Mouse (Mus musculus) embryonic facial prominence, embryonic 11.5 days (tissue): ENCODE data around the gene Dyx1c1. TPM values are rescaled to one million over a fixed set of nuclear protein-coding genes. Genes with fewer than 3 reads are reported as not detected.

Experiments used
- ATAC-seq: fragments of 200-750 bp; cut with Nextera tagmentation; replicated peaks from 2 replicates; pipeline ENCODE4 v1.8.0; 2017; ENCODE audit warnings: low read depth; ENCODE audit not compliant: insufficient number of reproducible peaks, low FRiP score, low TSS enrichment
- DNase-seq: peaks from one replicate; pipeline ENCODE4 v3.0.0-alpha.2; 2015; ENCODE audit warnings: low spot score
- H3K27ac ChIP-seq: fragments of 300-500 bp; sonication (generic); replicated peaks from 2 replicates; pipeline ENCODE4 v1.5.1; 2014; ENCODE audit warnings: mild to moderate bottlenecking, low read depth, low read length, control low read depth
- H3K27me3 ChIP-seq: fragments of 300-500 bp; sonication (generic); 2 replicates; pipeline ENCODE4 v1.6.1; 2014; ENCODE audit warnings: mild to moderate bottlenecking, low read length, moderate library complexity, mixed read lengths; ENCODE audit not compliant: control insufficient read depth, insufficient read depth
- H3K36me3 ChIP-seq: fragments of 300-500 bp; sonication (generic); replicated peaks from 2 replicates; pipeline ENCODE4 v1.6.1; 2014; ENCODE audit warnings: low read depth, mild to moderate bottlenecking, low read length, moderate library complexity, mixed read lengths; ENCODE audit not compliant: control insufficient read depth, insufficient read depth
- H3K4me1 ChIP-seq: fragments of 300-500 bp; sonication (generic); 2 replicates; pipeline ENCODE4 v1.6.1; 2014; ENCODE audit warnings: low read length, mixed read lengths; ENCODE audit not compliant: control insufficient read depth, insufficient read depth
- H3K4me2 ChIP-seq: fragments of 300-500 bp; sonication (generic); 2 replicates; pipeline ENCODE4 v1.6.1; 2014; ENCODE audit warnings: low read depth, mild to moderate bottlenecking, control low read depth, low read length, moderate library complexity
- H3K4me3 ChIP-seq: fragments of 300-500 bp; sonication (generic); 2 replicates; pipeline ENCODE4 v1.5.1; 2014; ENCODE audit warnings: low read depth, low read length, control low read depth
- H3K9ac ChIP-seq: fragments of 300-500 bp; sonication (generic); replicated peaks from 2 replicates; pipeline ENCODE4 v1.6.1; 2014; ENCODE audit warnings: mild to moderate bottlenecking, control low read depth, low read length
- H3K9me3 ChIP-seq: fragments of 300-500 bp; sonication (generic); replicated peaks from 2 replicates; pipeline ENCODE4 v1.6.1; 2016; ENCODE audit warnings: mild to moderate bottlenecking, low read length, inconsistent platforms, mixed read lengths; ENCODE audit not compliant: control insufficient read depth
- WGBS: fragments of 180-500 bp; shearing (Covaris S2); extraction: QIAGEN DNeasy Blood & Tissue Kit; methylation state at CpG from one replicate; pipeline ENCODE4 v1.1.7; 2014; 5-methylcytosine and 5-hydroxymethylcytosine counted together
- polyA plus RNA-seq: library from polyadenylated mRNA; unstranded; fragments of >200 nt; fragmentation: Nextera tagmentation; extraction: Ambion mirVana; gene quantifications from 2 replicates; pipeline ENCODE4 v1.2.1, GENCODE M21; 2014

Gene Dyx1c1
- polyA plus RNA-seq, 1 experiment from 2014 or later: 1.5 TPM

DNA sequence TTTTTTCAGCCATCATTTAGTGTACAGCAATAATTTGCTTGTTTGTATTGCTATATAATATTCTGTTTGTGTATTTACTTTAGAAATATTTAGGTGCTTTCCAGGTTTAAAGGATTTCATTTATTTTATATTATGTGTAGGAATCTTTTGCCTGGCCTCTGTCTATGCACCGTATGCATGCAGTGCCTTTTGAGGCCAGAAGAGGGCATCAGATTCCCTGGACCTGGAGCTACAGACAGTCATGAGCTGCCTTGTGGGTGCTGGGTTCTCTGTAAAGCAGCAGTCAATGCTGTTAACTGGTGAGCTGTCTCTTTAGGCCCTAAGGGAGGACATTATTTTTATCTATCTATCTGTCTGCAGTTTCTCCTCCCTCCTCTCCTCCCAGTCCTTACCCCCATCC is 3.0 kb upstream of the Dyx1c1 start:
- Histone ChIP-seq H3K9me3 (no peaks in the 10 kb centered on the region), H3K9ac (no peak overlapping the region), H3K4me2 (no peak overlapping the region), H3K36me3 (no peaks in the 10 kb centered on the region), H3K4me3 (no peak overlapping the region), H3K4me1 (no peaks in the 10 kb centered on the region), H3K27ac (no peak overlapping the region), H3K27me3 (no peaks in the 10 kb centered on the region)
- DNase-seq (peak; percentile 62), ATAC-seq (no peak)
- 10% methylated on average over 1 of the region's 1 CpGs for WGBS

DNA sequence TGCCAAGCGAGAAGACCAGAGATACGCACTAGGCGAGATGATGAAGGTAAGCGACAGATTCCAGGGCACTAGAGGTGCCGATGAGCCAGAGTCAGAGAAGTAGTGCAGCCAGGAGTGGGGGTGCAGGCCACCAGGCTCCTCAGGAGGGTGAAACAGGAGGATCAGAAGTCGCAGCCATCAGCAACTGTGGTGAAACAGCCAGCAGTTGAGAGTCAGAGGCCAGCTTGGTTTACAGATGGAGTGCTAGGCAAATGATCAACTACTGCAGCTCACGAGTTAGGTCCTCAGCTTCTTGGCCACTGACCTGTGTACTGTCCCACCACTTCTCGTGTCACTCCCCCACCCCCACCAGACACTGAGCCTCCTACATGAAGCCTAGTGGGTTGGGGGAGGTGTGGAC is 2.8 kb downstream of the Dyx1c1 start:
- Histone ChIP-seq H3K27me3 (no peaks in the 10 kb centered on the region), H3K36me3 (no peaks in the 10 kb centered on the region), H3K4me1 (no peaks in the 10 kb centered on the region), H3K9me3 (no peaks in the 10 kb centered on the region), H3K9ac (no peak overlapping the region), H3K4me3 (no peak overlapping the region), H3K4me2 (no peak overlapping the region), H3K27ac (no peak overlapping the region)
- ATAC-seq (no peak), DNase-seq (no peak)
- 80% methylated on average over 8 of the region's 8 CpGs for WGBS

DNA sequence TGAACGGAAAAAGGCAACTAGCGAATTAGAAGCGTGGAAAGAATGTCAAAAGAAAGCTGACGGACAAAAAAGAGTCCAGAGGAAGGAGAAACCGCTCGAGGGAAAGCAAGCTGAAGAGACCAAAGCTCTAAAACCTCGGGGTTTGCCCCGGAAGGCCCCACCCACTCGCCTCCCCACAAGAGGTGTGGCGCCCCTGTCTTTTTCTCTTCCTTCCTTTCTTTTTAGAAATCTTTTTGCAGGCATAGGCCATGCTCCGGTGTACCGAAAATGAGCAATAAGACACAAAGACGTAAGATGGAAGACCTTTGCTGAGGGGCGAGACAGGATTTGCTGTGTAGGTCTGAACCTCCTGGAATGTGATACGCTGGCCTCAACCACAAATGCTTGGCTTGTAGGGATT is 3.4 kb downstream of the Dyx1c1 start:
- H3K4me2 ChIP-seq: no peak overlapping the region
- WGBS: 79% methylated on average over 15 of the region's 15 CpGs

DNA sequence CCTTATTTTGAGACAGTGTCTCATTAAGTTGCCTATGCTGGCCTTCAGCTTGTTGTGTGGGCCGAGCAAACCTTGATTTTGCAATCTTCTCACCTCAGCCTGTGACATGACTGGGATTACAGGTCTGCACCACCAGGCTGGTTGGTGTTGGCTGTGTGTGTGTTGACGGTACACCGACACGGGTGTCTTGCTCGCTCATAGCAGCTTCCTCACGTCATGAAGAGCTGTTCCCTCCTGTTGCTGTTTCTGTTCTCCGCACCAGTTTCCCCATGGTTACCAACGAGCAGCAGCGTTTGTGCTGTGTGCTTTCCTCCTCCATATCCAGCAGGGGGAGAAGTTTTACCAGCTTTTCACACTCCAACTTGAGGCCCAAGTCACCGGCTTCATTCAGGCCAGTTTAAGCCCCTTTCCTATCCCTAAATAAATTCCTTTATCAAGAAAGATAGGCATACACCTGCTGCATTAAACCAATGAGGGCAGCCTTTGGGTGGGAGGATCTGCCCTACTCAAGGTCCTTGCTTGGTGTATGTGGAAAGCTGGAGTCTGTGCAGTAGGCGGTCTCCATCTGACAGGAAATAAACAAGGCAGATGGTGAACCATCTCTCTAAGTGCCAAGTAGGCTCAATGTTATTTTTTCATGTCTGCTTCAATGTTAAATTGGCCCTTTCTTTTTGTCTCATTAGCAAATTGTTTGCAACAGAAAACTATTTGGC is 9.9 kb downstream of the Dyx1c1 start:
- H3K9me3 ChIP-seq: no peaks in the 10 kb centered on the region

More for the DNA sequence above, 3.4 kb downstream of the Dyx1c1 start:
- Histone ChIP-seq H3K36me3 (no peaks in the 10 kb centered on the region), H3K4me1 (no peaks in the 10 kb centered on the region), H3K9me3 (no peaks in the 10 kb centered on the region), H3K27ac (no peak overlapping the region), H3K4me3 (no peak overlapping the region), H3K9ac (no peak overlapping the region), H3K27me3 (no peaks in the 10 kb centered on the region)
- ATAC-seq: no peak
- no peak for DNase-seq

DNA sequence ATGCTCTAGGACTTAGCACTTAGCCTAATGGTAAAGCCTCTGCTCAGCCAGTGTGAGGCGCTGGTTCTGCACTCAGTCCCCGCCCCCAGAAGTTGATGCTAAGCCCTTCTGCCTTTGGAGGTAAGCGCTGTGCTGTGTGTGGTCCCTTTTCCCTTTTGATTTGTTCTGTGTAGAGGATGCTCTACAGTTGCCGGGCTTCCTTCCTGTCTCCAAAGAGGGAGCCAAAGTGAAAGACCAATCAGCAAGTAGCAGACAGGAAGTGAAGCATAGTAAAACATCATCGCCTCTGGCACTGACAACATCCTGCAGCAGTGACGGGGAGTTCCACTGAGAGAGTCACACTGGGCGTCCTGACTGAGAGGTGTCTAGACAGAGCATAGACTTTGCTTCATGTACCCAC is 11.3 kb downstream of the Dyx1c1 start:
- ATAC-seq (no peak), DNase-seq (no peak)
- no peak overlapping the region for H3K27ac ChIP-seq
- no peaks in the 10 kb centered on the region for H3K27me3 ChIP-seq
- H3K9ac ChIP-seq: no peak overlapping the region
- WGBS: 71% methylated on average over 7 of the region's 7 CpGs
- no peak overlapping the region for H3K4me2 ChIP-seq
- no peaks in the 10 kb centered on the region for H3K36me3 ChIP-seq
- no peaks in the 10 kb centered on the region for H3K9me3 ChIP-seq
- H3K4me1 ChIP-seq: no peaks in the 10 kb centered on the region
- H3K4me3 ChIP-seq: no peak overlapping the region

More for the DNA sequence above, 9.9 kb downstream of the Dyx1c1 start:
- Histone ChIP-seq H3K27ac (no peak overlapping the region), H3K4me2 (no peak overlapping the region), H3K36me3 (no peaks in the 10 kb centered on the region), H3K4me3 (no peak overlapping the region), H3K27me3 (no peaks in the 10 kb centered on the region), H3K4me1 (no peaks in the 10 kb centered on the region), H3K9ac (no peak overlapping the region)
- DNase-seq (peak; percentile 59), ATAC-seq (no peak)
- WGBS: 40% methylated on average over 11 of the region's 11 CpGs

DNA sequence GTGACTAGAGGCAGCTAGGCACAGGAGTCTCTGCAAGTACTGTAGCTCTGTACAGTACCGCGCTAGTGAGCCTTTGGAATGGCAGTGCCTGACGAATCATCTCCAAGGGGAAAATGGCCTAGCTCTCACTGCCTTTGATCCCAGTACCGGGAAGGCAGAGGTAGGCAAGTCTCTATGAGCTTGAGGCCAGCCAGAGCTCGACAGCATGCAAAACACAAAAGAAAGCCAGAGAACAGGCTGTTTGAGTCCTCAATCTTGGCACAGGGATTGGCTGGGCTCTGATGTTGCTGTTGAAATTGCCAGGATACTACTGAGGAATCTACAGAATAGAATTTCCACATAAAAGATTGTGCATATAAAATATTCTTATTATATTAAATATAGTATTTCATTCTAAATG is 13.8 kb downstream of the Dyx1c1 start:
- no peaks in the 10 kb centered on the region for H3K4me1 ChIP-seq
- WGBS: 89% methylated on average over 5 of the region's 5 CpGs
- no peaks in the 10 kb centered on the region for H3K27me3 ChIP-seq
- ATAC-seq (no peak), DNase-seq (no peak)
- H3K9ac ChIP-seq: no peak overlapping the region
- no peak overlapping the region for H3K27ac ChIP-seq
- H3K4me2 ChIP-seq: no peak overlapping the region
- no peak overlapping the region for H3K4me3 ChIP-seq
- H3K9me3 ChIP-seq: no peaks in the 10 kb centered on the region
- H3K36me3 ChIP-seq: no peaks in the 10 kb centered on the region

DNA sequence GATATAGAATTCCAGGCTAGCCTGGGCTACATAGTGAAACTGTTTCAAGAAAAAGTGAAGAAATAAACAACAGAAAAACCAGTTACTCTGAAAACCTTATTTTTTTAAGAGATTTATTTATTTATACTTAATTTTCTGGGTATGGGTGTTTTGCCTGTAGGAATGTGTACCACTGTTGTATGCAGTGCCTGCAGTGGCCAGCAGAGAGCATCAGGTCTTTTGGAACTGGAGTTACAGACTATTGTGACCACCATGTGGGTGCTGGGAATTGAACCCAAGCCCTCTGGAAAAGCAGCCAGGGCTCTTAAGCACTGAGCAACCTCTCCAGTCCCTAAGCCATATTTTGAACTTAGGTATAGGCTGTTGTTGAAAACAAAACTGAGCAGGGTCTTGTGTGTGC is 14.4 kb downstream of the Dyx1c1 start:
- ATAC-seq: no peak
- no peak for DNase-seq
- Histone ChIP-seq H3K9me3 (no peaks in the 10 kb centered on the region), H3K4me2 (no peak overlapping the region), H3K9ac (no peak overlapping the region), H3K4me1 (no peaks in the 10 kb centered on the region), H3K4me3 (no peak overlapping the region), H3K27ac (no peak overlapping the region), H3K36me3 (no peaks in the 10 kb centered on the region), H3K27me3 (no peaks in the 10 kb centered on the region)

DNA sequence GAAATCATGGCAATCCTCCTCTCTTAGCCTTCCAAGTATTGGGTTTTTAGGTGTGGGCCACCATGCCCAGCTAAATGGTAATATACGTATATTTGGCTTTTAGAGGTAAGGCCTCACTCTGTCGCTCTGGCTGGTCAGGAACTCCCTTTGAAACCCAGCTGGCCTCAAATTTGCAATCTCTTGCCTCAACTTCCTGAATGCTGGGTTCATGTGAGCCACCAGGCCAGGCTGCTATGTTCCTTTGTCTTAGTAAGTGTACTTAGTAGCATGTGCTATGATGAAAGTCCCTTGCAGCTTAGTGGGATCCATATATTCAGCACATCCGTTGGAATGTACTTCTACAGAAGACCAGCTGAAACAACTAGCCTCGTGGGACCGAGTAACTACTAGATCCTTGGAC is 16.1 kb downstream of the Dyx1c1 start:
- no peak overlapping the region for H3K27ac ChIP-seq
- WGBS: 87% methylated on average over 5 of the region's 5 CpGs
- no peak for ATAC-seq
- no peaks in the 10 kb centered on the region for H3K9me3 ChIP-seq
- H3K27me3 ChIP-seq: no peaks in the 10 kb centered on the region
- no peaks in the 10 kb centered on the region for H3K4me1 ChIP-seq
- H3K36me3 ChIP-seq: no peaks in the 10 kb centered on the region
- H3K4me2 ChIP-seq: no peak overlapping the region
- no peak for DNase-seq
- H3K9ac ChIP-seq: no peak overlapping the region
- no peak overlapping the region for H3K4me3 ChIP-seq
